Mouse (Mus musculus) cerebellum, adult 2 months (tissue): ENCODE measurements around the gene Psmb9.
"Not testable (repeated sequence)": the region's sequence is repeated elsewhere in the genome, so short reads cannot be mapped to it uniquely, and the experiment has no call there.

Source experiments
- CTCF ChIP-seq: fragments of 200-500 bp; IDR thresholded peaks from 2 replicates; pipeline ENCODE4 v1.5.1; 2011; ENCODE audit warnings: low read depth, mild to moderate bottlenecking, control low read depth, low read length, moderate library complexity, borderline replicate concordance; ENCODE audit not compliant: insufficient read depth
- POLR2A ChIP-seq: fragments of 200-500 bp; IDR thresholded peaks from 2 replicates; pipeline ENCODE4 v1.6.1; 2011; ENCODE audit warnings: low read length, control low read depth, borderline replicate concordance; ENCODE audit not compliant: insufficient read depth

GRCm38 (mm10) chr17:34144221-34144620, 43.3 kb downstream of the Psmb9 start:
- not testable (repeated sequence) for TF ChIP-seq POLR2A, CTCF
